Mouse (Mus musculus) left cerebral cortex, adult 8-10 months (tissue): Measurements from ENCODE around the gene 1810010H24Rik. TPM values are rescaled to one million over a fixed set of nuclear protein-coding genes. Genes with fewer than 3 reads are reported as not detected.
"Not testable (repeated sequence)": the region's sequence is repeated elsewhere in the genome, so short reads cannot be mapped to it uniquely, and the experiment has no call there.

Source experiments
- DNase-seq, 2 experiments: peaks; one replicate each; pipeline ENCODE4 v3.0.0; 2022; ENCODE audit warnings: low spot score in 2 of 2
- total RNA-seq, 4 experiments: library from RNA; stranded (reverse); gene quantifications; 2 replicates each; pipeline ENCODE4 v1.2.4; 2022

The 1810010H24Rik gene
- total RNA-seq, 4 experiments from 2014 or later: 2.5 to 4.4 (median 4.0) TPM

DNA sequence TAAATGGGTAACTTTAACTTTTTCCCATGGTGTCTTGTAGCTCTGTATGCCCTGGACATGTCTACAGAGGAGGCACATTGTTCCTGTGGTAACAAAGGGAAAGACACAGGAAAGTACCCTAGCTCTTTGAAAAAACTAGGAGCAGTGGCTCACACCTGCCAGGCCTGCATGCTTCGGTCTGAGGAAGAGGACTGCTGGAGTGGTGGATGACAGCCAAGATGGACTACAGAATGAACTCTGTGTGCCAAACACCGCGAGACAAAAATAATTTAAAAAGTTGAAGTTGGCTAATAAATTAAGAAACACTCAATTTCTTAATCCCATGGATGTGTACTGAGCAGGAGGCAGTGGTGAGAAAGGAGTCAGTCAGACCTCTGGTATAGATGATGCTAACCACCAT, 15.9 kb downstream of the 1810010H24Rik start:
- DNase-seq: no peak

DNA sequence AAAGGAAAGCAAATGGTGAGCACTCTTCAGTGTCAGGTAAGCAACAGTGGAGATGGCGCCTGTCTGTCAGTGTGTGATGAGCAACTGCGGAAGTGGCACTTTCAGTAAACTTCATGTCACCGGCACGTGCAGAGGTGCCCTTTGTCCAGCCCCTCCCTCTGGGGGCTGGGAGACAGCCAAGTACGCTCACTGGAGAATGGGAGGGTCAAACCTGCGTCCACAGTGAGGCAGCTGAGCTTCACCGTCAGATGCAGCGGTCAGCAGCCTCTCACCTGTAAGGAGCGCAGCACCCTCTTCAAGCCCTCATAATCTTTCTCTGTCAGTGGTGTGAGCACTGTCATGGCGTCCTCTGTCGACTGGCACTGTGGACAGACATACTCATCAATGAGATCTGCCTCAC, 17.9 kb downstream of the 1810010H24Rik start:
- DNase-seq: no peak

DNA sequence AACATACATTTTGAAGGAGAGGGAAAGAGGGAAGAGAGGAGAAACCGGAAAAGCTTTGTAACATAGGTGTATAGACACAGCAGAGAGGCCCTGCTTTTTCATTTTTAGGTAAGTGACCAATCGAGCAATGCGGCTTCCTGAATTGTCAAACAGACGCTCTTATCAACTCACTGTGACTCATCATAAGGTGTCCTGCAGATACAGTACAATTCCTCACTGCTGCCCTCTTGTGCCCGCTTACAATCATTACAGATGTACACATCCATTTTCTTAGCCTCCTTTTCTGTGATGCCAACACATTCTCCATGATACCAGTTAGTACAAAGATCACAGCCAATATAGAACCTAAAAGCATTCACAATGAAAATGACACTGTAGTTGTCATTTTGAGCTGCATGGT, 18.8 kb downstream of the 1810010H24Rik start:
- no peak for DNase-seq

DNA sequence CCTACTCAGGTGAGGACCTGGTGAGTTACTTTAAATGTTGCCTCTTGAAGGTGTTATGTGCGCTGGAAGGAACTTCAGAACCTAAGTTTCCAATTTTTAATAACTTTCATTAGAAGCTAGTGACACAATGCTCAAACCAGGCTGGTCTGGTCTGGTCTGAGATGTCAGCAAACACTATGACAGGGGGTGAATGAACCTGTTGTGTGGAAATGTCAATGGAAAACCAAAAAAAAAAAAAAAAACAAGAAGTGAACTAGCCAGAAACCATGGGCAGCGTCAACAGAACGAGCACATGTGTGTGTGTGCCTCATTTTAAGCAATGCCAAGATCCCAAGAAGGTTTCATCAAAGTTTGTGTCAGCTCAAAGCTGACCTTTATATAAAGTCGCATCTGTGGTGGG, 20.1 kb downstream of the 1810010H24Rik start:
- no peak for DNase-seq

DNA sequence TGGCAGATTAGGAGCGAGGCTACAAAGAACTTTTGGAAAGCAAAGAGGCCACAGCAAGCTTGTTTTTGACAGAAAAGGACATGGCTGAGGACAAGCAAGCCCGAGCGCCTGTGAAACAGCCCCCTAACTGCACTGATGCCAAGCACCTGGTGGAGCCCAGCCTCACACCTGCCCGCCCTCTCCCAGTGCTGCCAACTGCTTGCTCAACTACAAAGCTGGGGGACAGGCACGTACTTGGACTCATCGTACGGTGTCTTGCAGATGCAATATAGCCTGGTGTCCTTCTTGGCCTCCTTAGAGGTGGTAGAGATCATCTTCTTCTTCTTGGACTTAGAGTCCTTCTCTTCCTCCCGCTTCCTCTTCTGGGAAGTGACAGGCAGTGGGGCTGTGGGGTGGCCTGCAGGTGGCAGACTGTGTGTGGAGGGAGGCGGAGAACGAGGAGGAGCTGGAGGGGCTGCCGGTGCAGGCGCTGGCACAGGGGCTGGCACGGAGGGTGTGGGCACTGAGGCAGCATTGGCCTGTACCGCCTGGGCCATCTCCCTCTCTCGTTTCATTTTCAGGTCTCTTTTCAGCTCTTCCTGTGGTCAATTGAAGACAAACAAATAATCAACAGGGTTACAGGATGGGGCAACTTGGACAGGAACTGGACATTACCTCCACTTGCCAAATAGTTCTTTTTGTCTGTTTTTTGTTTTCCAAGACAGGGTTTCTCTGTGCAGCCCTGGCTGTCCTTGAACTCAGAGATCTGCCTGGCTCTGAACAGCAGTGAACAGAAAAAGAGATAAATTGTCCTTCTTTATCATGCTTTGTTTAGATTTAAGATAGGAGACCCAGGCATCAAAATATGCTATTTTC, 21.5 kb downstream of the 1810010H24Rik start:
- no peak for DNase-seq

DNA sequence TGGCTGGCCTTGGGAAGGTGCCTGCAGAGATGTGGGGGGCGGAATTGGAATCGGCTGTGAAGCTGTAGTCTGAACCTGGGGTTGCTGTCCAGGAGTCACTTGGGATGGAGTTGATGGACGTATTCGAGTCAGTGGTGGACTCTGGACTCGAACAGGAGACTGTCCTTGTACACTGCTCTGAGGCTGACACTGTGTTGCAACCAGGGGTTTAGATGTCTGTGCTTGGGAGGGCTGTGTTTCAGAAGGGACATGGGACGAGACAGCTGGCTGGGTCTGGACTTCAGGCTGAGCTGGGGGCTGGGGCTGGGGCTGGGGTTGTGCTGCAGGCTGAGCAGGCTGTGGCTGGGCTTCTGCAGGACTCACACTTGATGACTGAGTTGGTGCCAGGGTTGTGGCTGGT, 29.4 kb downstream of the 1810010H24Rik start:
- no peak for DNase-seq

DNA sequence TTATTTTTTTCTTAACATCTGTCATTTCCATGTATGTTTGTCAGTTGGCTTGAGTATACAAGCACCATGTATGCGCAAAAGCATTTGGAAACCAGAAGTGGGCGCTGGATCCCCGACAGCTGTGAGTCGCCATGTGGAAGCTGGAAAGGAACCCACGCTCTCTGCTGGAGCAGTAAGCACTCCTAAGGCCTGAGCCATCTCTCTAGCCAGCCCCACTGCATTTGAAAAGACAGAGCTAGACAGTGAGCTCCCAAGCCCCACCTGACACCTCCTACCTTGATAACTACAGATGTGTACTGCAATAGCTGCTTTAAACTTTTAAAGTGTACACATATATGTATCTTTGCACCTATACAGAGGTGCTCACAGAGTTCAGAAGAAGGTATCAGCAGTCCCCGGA, 31.9 kb downstream of the 1810010H24Rik start:
- DNase-seq: no peak

DNA sequence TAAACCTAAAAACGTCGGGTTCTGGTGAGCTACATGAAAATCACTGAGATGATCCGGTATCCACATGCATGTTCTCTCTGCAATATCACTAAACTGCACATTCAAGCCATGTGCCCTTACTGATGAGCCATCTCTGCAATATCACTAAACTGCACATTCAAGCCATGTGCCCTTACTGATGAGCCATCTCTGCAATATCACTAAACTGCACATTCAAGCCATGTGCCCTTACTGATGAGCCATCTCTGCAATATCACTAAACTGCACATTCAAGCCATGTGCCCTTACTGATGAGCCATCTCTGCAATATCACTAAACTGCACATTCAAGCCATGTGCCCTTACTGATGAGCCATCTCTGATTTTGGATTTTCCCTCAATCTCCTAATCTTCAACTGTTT, 34.2 kb downstream of the 1810010H24Rik start:
- DNase-seq: not testable (repeated sequence)

DNA sequence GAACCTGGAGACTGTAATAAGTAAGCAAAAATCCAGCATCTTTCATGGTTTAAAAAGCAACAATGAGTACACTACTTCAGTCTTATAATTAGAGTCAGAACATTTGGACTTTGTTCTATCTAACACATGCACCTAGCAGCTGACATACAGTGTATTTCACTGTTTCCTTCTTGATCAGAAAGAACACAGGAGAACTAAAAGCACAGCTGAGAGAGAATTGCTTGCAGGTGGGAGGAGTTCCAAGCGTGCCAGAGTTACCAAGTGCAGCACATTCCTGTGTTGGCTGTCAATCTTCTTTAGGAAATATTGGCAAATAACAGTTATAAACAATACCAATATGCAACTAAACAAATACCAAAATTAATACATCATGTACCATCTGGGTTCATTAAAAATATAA, 35.5 kb downstream of the 1810010H24Rik start:
- DNase-seq: no peak

DNA sequence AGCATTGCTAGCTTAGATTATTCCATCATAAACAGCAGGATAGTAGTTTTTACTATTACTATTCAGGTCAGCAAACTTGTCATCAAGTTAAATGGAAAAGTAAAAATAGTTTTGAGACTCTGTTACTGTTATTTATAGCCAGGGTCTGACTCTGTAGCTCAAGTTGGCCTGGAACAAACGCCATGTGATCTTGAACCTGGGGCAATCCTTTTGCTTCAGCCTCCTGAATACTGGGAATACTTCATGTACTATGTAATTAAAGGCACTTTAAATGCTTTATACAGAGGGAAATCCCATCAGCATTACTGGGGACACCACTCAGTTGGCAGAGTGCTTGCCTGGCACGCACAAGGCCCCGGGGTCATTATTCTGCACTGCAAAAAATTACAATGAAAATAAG, 37.6 kb downstream of the 1810010H24Rik start:
- DNase-seq: no peak

DNA sequence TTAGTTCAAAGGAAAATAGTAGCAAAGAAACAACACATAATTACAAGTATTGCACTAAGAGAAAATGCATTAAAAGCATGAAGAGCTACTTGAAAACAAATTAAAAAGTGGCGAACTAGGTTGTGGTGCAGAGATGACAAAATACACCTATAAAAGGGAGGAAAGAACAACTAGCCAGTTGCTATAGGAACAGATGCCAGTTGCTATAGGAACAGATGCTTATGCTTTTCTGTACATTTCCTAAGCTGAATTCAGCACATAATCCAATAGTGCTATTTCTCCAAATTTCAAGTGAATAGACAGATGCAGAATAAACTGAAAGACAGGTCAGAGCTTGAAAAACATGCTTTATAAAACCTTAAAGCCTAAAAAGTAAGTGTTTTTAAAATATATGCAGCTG, 39.1 kb downstream of the 1810010H24Rik start:
- DNase-seq: no peak

DNA sequence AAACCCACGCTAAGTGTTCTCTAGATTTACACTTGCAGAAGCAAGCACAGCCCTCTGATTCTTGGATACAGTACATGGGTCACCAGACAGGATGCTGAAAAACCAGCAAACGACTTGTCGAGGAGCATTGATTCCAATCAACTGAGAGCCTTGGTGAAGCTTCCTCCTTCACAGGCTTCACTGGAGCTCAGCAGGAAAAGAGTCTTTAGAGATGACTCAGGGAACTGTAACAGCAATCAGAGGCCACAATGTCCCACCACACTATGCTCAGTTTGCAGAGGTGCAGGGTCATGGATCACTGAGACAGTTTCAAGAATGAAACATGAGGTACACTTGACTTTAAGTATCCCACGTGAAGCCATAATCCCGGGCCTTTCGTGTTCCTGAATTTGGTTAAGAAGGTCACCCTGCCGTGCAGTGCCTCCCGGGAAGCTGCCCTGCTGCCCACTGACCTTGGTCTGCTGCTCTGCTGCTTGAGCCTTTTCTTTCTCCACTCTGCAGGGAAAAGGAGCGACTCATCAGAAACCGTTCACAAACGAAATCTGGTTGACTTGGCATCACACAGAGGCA, 39.8 kb downstream of the 1810010H24Rik start:
- no peak for DNase-seq

Other genes starting within 250 kb of the 1810010H24Rik start
- gene Polg2, start 246.1 kb upstream of the 1810010H24Rik start, total RNA-seq: 1 to 10 TPM; 2.8 to 4.6 (median 4.0) TPM
- gene Ddx5, start 236.5 kb upstream of the 1810010H24Rik start, total RNA-seq: 100 to 1,000 TPM; 617 to 703 (median 641) TPM
- gene Cep95, start 236.4 kb upstream of the 1810010H24Rik start, total RNA-seq: 10 to 100 TPM in 3 of 4 experiments, 1 to 10 TPM in 1; 9.8 to 11.4 (median 10.5) TPM
- gene Smurf2, start 105.0 kb upstream of the 1810010H24Rik start, total RNA-seq: 10 to 100 TPM; 26.7 to 31.8 (median 29.4) TPM
- gene Kpna2, start 26.1 kb upstream of the 1810010H24Rik start, total RNA-seq: 10 to 100 TPM; 21.1 to 29.7 (median 25.1) TPM
- 10 to 100 TPM; 62.9 to 76.6 (median 65.4) TPM for gene Bptf, start 106.4 kb downstream of the 1810010H24Rik start, total RNA-seq
- 10 to 100 TPM; 24.6 to 25.7 (median 25.6) TPM for gene Nol11, start 163.7 kb downstream of the 1810010H24Rik start, total RNA-seq